Mouse (Mus musculus) olfactory bulb, adult 2 months (tissue): Measurements from ENCODE around the gene Bbs7. TPM values are rescaled to one million over a fixed set of nuclear protein-coding genes. Genes with fewer than 3 reads are reported as not detected.

Experiments
- H3K27ac ChIP-seq: fragments of 200-500 bp; 2 replicates; pipeline ENCODE4 v1.5.1; 2012; ENCODE audit warnings: low read depth, low read length; ENCODE audit not compliant: insufficient read depth
- H3K4me1 ChIP-seq: fragments of 200-500 bp; 2 replicates; pipeline ENCODE4 v1.6.1; 2012; ENCODE audit warnings: low read length; ENCODE audit not compliant: control insufficient read depth, insufficient read depth
- H3K4me3 ChIP-seq: fragments of 200-500 bp; 2 replicates; pipeline ENCODE4 v1.5.1; 2012; ENCODE audit warnings: mild to moderate bottlenecking, low read depth, low read length, moderate library complexity; ENCODE audit not compliant: insufficient read depth
- CTCF ChIP-seq: fragments of 200-500 bp; IDR thresholded peaks from 2 replicates; pipeline ENCODE4 v1.5.1; 2012; ENCODE audit warnings: low read depth, mild to moderate bottlenecking, low read length, moderate library complexity; ENCODE audit not compliant: insufficient read depth
- POLR2A ChIP-seq: fragments of 200-500 bp; IDR thresholded peaks from 2 replicates; pipeline ENCODE4 v1.6.1; 2012; ENCODE audit warnings: mild to moderate bottlenecking, low read depth, low read length, moderate library complexity; ENCODE audit not compliant: insufficient read depth
- WGBS: fragments of 180-500 bp; shearing (Covaris S2); methylation state at CpG from one replicate; pipeline ENCODE4 v1.1.7; 2018; 5-methylcytosine and 5-hydroxymethylcytosine counted together
- polyA plus RNA-seq: library from polyadenylated mRNA; stranded (reverse); fragments of >200 nt; gene quantifications from 2 replicates; pipeline ENCODE4 v1.2.4, GENCODE M21; 2012; ENCODE audit warnings: low replicate concordance; ENCODE audit not compliant: missing spikeins, insufficient read depth, insufficient read length

Bbs7 gene
- polyA plus RNA-seq, 1 experiment, result not detected

DNA sequence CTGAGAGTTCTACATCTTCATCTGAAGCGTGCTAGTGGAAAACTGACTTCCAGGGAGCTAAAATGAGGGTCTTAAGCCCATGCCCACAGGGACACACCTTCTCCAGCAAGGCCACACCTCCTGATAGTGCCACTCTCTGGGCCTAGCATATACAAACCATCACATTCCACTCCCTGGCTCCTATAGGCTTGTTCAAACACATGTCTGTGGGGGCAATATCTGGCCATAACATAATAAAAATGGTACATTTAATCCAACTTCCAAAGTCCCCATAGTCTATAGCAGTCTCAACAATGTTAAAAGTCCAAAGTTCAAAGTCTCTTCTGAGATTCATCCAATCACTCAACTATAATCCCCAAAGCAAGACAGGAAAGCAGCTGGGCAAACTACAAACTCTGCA lies 55.7 kb downstream of the Bbs7 start:
- Histone ChIP-seq H3K4me1 (no peaks in the 10 kb centered on the region), H3K4me3 (no peak overlapping the region), H3K27ac (no peak overlapping the region)
- WGBS, result 88% methylated on average over 1 of the region's 1 CpGs
- TF ChIP-seq CTCF, result no peak
- TF ChIP-seq POLR2A, result no peak

DNA sequence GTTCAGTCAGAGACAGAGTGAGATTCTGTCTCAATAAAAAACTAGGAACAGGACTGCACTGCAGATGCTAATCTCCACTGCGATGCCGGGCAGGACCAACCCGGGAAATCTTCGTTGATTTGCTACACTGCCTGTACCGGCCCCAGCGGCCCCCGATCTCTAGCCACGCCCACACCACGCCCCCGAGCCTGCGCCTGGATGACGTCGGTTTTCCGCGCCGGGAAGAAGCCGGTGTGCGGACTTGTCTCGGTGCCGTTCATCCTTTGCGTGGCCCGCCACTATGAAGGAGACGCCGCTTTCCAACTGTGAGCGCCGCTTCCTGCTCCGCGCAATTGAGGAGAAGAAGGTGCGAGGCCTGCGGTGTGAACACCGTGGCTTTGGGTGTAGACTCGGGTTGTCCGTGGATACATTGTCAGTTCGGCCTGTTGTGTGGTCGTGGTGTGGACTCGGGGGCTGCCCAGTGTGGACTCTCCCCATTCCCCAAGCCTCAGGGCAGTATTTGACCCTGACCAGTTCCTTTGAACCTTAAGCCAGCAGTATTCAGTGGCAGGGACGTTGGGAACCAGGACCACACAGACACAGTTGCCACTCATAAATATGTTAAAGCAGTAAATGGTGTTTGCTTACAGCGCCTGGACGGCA lies 60.8 kb downstream of the Bbs7 start, which contains the start of gene Exosc9:
Exosc9 (plus strand) TSS at position 201 of the 642 bp plus-strand sequence.
- Histone ChIP-seq H3K4me1 (peaks cover 4% of the 10 kb centered on the region), H3K27ac (peak within 1 kb of the TSS; percentile 55; the same call in 1 of the 2 replicates), H3K4me3 (peak within 1 kb of the TSS; percentile 57)
- no peak for TF ChIP-seq CTCF
- peak; percentile 54; the same call in 1 of the 2 replicates for TF ChIP-seq POLR2A
- WGBS, result under 1% methylated on average over 39 of the region's 39 CpGs

DNA sequence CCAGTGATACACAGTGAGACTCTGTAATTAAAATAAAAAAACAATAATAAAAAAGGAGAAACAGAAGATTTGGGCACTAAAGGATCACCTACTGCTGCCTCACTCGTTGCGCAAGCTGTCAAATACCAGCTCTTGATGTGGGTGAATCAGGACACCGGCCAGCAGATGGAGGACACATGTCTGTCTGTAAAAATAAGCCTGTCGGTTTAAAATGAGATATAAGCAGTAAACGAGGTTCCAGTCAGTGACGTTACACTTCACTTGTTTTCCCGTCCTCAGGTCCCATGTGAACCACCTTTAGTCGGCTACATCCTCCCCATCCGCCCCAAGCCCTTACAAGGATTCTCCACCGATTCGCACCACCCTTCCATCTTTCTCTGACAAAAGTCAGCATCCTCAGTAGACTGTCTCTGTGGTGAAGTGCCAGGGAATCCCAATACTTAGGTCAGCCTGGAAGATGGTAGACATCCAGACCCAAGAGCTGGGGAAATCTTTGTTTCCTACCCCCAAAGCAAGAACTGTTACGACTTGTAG lies 61.4 kb downstream of the Bbs7 start:
- peak overlapping the region; percentile 55; the same call in 1 of the 2 replicates for H3K27ac ChIP-seq
- peaks cover 4% of the 10 kb centered on the region for H3K4me1 ChIP-seq
- no peak for TF ChIP-seq POLR2A
- no peak for TF ChIP-seq CTCF
- H3K4me3 ChIP-seq, result peak overlapping the region; percentile 57
- 4% methylated on average over 12 of the region's 12 CpGs for WGBS

DNA sequence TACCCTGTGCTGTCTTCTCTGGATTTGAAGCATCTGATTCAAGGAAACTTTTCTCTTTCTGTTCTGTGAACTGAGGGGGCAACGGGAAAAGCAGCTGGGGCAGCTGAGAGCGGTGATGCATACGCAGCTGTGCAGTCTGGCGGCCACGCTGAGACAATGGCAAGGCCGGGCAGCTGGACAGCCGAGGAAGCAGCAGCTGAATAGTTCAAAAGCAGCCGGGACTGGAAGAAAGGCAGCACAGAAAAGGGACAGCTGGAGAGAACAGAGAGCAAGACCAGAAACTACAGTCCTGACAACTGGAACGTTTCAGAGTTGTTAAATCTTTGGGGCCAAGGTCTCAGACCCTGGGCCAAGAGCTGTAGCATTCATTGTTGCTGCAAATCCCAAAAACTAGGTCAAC lies 61.9 kb downstream of the Bbs7 start:
- TF ChIP-seq CTCF (no peak), POLR2A (no peak)
- peaks cover 4% of the 10 kb centered on the region for H3K4me1 ChIP-seq
- 0 out of 2 replicates have a peak overlapping the region, but pooled peaks have one; percentile 12 for H3K27ac ChIP-seq
- 5% methylated on average over 9 of the region's 9 CpGs for WGBS
- no peak overlapping the region; the same call in 1 of the 2 replicates for H3K4me3 ChIP-seq

DNA sequence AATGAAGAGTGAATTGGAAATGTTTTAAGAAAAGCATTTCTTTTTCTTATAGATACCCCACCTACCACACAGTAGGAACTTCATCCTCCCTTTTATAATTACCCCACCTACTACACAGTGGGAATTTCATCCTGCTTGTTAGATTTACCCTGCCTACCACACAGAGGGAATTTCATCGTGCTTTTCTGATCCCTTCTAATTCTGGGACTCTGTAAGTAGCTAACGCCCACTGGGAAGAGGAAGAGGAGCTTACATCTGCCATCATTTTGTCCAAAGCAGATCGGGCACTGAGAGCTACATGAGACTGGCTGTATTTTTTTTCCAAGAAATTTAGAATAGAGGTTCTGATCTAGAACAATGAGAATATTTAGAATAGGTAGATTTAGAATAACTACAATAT lies 68.3 kb downstream of the Bbs7 start:
- no peak overlapping the region for H3K27ac ChIP-seq
- no peak overlapping the region for H3K4me3 ChIP-seq
- H3K4me1 ChIP-seq, result no peaks in the 10 kb centered on the region
- TF ChIP-seq CTCF (no peak), POLR2A (no peak)
- WGBS, result 71% methylated on average over 3 of the region's 3 CpGs

DNA sequence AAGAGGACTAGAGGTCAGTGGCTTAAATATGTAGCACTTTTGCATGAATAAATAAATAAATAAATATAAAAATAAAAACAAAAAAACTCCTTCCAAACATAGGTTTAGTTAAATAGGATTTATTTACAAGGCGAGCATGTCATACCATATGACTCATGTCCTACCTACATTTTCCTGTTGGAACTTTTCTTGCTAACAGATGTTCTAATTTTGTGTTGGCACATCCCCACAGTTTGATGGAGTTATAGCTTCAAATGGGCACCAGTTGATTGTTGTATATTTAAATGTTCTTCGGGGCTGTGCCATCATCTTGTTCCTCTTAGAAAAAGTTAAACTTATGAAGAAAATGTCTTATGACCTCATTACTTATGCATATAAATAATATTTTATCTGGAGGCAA lies 71.9 kb downstream of the Bbs7 start:
- Histone ChIP-seq H3K27ac (no peak overlapping the region), H3K4me3 (no peak overlapping the region), H3K4me1 (peaks cover 8% of the 10 kb centered on the region)
- 86% methylated on average over 2 of the region's 2 CpGs for WGBS
- no peak for TF ChIP-seq CTCF
- TF ChIP-seq POLR2A, result no peak

DNA sequence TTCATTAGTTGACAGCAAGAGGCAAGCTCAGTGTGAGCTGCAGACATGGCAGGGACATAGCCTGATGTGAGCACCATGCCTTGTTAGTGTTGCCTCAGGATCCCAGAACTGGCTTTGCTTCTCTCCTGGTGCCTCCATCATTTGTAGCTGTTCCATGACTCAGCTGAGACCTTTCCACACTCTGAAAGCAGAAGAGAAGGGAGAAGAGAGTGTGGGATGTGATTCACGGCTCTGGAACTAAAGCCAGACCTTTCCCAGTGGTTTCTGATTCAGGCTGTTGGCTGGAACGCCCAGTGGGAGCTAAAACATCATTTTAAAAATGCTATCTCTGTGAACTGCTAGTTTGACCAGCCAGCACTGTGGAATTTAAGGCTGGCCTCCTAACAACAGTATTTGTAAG lies 72.5 kb downstream of the Bbs7 start:
- 25% methylated on average over 2 of the region's 2 CpGs for WGBS
- TF ChIP-seq POLR2A, result no peak
- no peak for TF ChIP-seq CTCF
- Histone ChIP-seq H3K4me3 (no peak overlapping the region), H3K27ac (peak overlapping the region; percentile 51; the same call in 1 of the 2 replicates), H3K4me1 (peaks cover 8% of the 10 kb centered on the region)

DNA sequence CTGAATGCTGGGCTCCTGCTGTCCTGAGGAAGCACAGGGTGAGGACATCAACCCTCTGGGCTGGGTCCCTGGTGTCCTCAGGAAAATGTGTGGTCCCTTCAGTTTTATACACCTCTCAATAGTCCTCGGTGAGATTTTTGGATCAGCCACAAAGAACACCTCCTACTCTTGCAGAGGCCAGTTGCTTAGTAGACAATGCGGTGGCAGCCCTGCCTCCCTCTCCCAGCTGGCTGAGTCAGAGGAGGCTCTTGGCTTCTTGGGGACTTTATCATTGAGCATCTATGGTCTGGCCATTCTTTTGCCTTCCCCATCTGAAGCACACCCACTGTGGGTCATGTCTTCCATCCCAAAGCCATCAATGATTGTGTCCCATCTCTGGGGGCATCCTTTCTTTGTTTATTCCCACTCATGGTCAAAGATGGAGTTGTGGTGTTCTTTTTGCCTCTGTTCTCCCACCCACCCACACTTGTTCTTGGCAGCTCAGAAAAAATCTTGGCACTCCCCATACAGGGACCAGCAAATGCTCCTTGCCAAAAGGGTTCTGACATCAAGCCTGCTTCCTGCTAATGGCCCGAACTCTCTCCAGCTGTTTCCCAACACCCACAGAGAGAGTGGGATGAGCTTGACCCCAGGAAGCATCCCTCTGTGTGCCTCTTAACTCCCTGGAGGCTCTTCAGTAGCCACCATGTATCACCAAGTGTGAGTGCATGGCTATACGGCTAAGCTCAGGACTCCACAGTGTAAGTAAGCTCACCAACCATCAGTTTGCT lies 75.4 kb downstream of the Bbs7 start:
- Histone ChIP-seq H3K4me3 (no peak overlapping the region), H3K27ac (no peak overlapping the region), H3K4me1 (peaks cover 8% of the 10 kb centered on the region)
- TF ChIP-seq CTCF (no peak), POLR2A (no peak)
- 60% methylated on average over 4 of the region's 4 CpGs for WGBS

DNA sequence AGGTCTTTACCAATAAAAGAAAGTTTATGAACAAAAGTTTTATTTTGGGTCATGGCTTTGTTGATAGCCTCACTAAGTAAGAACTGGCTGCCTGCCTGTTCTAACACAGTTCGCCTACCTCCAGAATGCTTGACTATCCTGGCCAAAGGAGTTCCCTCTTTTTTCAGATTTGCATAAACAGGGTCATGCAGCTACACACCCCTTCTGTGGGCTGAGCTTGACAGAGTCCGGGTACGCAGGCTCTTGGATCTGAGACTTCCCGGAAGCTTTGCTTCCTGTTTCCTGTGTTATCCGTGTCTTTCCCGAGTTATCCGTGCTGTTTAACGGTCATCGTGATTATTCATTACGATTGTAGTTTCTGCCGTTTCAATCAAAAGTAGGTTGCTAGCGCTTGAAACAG lies 77.2 kb downstream of the Bbs7 start:
- TF ChIP-seq CTCF (no peak), POLR2A (no peak)
- Histone ChIP-seq H3K4me3 (no peak overlapping the region), H3K4me1 (peaks cover 11% of the 10 kb centered on the region), H3K27ac (no peak overlapping the region)
- WGBS, result 93% methylated on average over 12 of the region's 12 CpGs

DNA sequence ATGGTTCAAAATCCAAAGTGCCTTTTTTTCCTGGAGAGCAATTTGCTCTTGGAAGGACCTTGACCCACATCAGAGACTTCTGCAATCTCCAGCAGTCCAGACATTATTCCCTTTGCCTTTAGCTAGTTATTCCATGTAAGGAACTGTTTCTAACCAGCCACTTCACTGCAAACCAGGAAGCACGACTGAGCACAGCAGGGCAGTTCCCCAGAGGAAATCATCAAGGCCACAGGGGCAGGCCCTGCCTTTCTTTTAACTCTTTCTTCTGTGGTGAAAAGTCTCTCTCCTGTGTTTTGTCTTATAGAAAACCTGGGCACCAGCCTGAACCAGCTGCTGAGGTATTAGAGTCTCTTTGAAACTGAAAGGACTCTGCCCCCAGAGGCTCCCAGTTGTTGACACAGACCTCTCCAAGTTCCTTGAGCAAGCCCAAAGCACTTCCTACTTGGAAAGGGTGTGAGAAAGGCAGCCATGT lies 80.0 kb downstream of the Bbs7 start:
- no peak overlapping the region for H3K27ac ChIP-seq
- peaks cover 11% of the 10 kb centered on the region for H3K4me1 ChIP-seq
- no peak overlapping the region for H3K4me3 ChIP-seq
- TF ChIP-seq CTCF (no peak), POLR2A (no peak)
- 49% methylated on average over 1 of the region's 1 CpGs for WGBS
